Mouse (Mus musculus) CH12.LX (cell line): ENCODE data around the gene Hsd11b2. TPM values are rescaled to one million over a fixed set of nuclear protein-coding genes. Genes with fewer than 3 reads are reported as not detected.

Experiments
- DNase-seq: peaks from one replicate; pipeline ENCODE4 v3.0.0-alpha.2; 2013; ENCODE audit errors: extremely low read depth
- H3K27ac ChIP-seq: 2 replicates; pipeline ENCODE4 v1.5.1; 2012; ENCODE audit warnings: low read depth, mild to moderate bottlenecking, control low read depth, moderate library complexity; ENCODE audit not compliant: insufficient read depth
- H3K27me3 ChIP-seq: replicated peaks from 2 replicates; pipeline ENCODE3; 2012; ENCODE audit warnings: inconsistent platforms
- H3K36me3 ChIP-seq, 2 experiments: replicated peaks in 1 of 2; 2 replicates each; pipeline versions ENCODE3 to v1.6.1; 2012; ENCODE audit warnings: inconsistent platforms in 1 of 2, low read length in 1 of 2, mild to moderate bottlenecking in 1 of 2, mixed read lengths in 1 of 2, moderate library complexity in 1 of 2; ENCODE audit not compliant: control insufficient read depth in 1 of 2, insufficient read depth in 1 of 2
- H3K4me1 ChIP-seq, 2 experiments: 2 replicates each; pipeline ENCODE4 v1.6.1; 2012; ENCODE audit warnings: inconsistent platforms in 1 of 2, moderate library complexity in 1 of 2; ENCODE audit not compliant: insufficient read depth in 2 of 2, control insufficient read depth in 1 of 2
- H3K4me2 ChIP-seq: 2 replicates; pipeline ENCODE4 v1.6.1; 2012; ENCODE audit warnings: low read depth, mild to moderate bottlenecking, control low read depth; ENCODE audit not compliant: poor library complexity, insufficient read depth, severe bottlenecking
- H3K4me3 ChIP-seq, 3 experiments: fragments of 150-350 bp in 1 of 3; sonication (generic) in 1 of 3; replicated peaks in 1 of 3; 2 replicates each; pipeline versions ENCODE3 to v1.5.1; 2011 to 2012; ENCODE audit warnings: low read depth in 2 of 3, low read length in 2 of 3, mild to moderate bottlenecking in 2 of 3, moderate library complexity in 2 of 3, control low read depth in 1 of 3, improper control_type of control experiment in 1 of 3, inconsistent platforms in 1 of 3, mixed read lengths in 1 of 3; ENCODE audit not compliant: poor library complexity in 1 of 3
- H3K79me2 ChIP-seq: replicated peaks from 2 replicates; pipeline ENCODE4 v1.6.1; 2012; ENCODE audit warnings: mild to moderate bottlenecking, moderate library complexity; ENCODE audit not compliant: control insufficient read depth, poor library complexity, insufficient read depth, severe bottlenecking; ENCODE audit errors: extremely low read depth
- H3K9ac ChIP-seq: 2 replicates; pipeline ENCODE4 v1.6.1; 2012; ENCODE audit warnings: low read depth, mild to moderate bottlenecking, control low read depth, moderate library complexity; ENCODE audit not compliant: insufficient read depth
- H3K9me3 ChIP-seq: replicated peaks from 2 replicates; pipeline ENCODE3; 2012; ENCODE audit warnings: low read length, inconsistent platforms, mixed read lengths
- CTCF ChIP-seq, 2 experiments: IDR thresholded peaks in 1 of 2; conservative IDR thresholded peaks in 1 of 2; 2 replicates each; pipeline ENCODE4 v1.5.1; 2011 to 2012; ENCODE audit warnings: low read depth in 2 of 2, low read length in 2 of 2, improper control_type of control experiment in 1 of 2, inconsistent platforms in 1 of 2, mild to moderate bottlenecking in 1 of 2, moderate library complexity in 1 of 2
- E2F4 ChIP-seq: IDR thresholded peaks from 2 replicates; pipeline ENCODE4 v1.6.1; 2011; ENCODE audit warnings: low read depth, low read length, improper control_type of control experiment; ENCODE audit not compliant: insufficient replicate concordance
- EP300 ChIP-seq: IDR thresholded peaks from 2 replicates; pipeline ENCODE4 v1.6.1; 2011; ENCODE audit warnings: low read length, improper control_type of control experiment
- ETS1 ChIP-seq: conservative IDR thresholded peaks from 2 replicates; pipeline ENCODE4 v1.6.1; 2012; ENCODE audit warnings: low read depth, mild to moderate bottlenecking, inconsistent platforms, low read length, improper control_type of control experiment, moderate library complexity
- GABPA ChIP-seq: IDR thresholded peaks from 2 replicates; pipeline ENCODE4 v1.6.1; 2012; ENCODE audit warnings: low read depth, low read length, improper control_type of control experiment, inconsistent platforms; ENCODE audit not compliant: insufficient replicate concordance
- HCFC1 ChIP-seq: IDR thresholded peaks from 2 replicates; pipeline ENCODE4 v1.6.1; 2012; ENCODE audit warnings: low read depth, mild to moderate bottlenecking, inconsistent platforms, low read length, improper control_type of control experiment
- KAT2A ChIP-seq: IDR thresholded peaks from 2 replicates; pipeline ENCODE4 v1.6.1; 2012; ENCODE audit warnings: low read length, improper control_type of control experiment, inconsistent platforms; ENCODE audit not compliant: insufficient replicate concordance
- MEF2A ChIP-seq: IDR thresholded peaks from 2 replicates; pipeline ENCODE4 v1.6.1; 2014; ENCODE audit warnings: low read depth, mild to moderate bottlenecking, inconsistent platforms, low read length, improper control_type of control experiment, borderline replicate concordance
- MYC ChIP-seq: IDR thresholded peaks from 2 replicates; pipeline ENCODE4 v1.6.1; 2011; ENCODE audit warnings: low read depth, mild to moderate bottlenecking, improper control_type of control experiment, low read length
- NRF1 ChIP-seq: IDR thresholded peaks from 2 replicates; pipeline ENCODE4 v1.6.1; 2014; ENCODE audit warnings: low read depth, mild to moderate bottlenecking, inconsistent platforms, low read length, improper control_type of control experiment, moderate library complexity
- RAD21 ChIP-seq: IDR thresholded peaks from 2 replicates; pipeline ENCODE4 v1.6.1; 2011; ENCODE audit warnings: low read depth, mild to moderate bottlenecking, low read length, improper control_type of control experiment, moderate library complexity
- SIN3A ChIP-seq: IDR thresholded peaks from 2 replicates; pipeline ENCODE4 v1.6.1; 2012; ENCODE audit warnings: low read length, improper control_type of control experiment, inconsistent platforms
- TBP ChIP-seq: conservative IDR thresholded peaks from 2 replicates; pipeline ENCODE4 v1.6.1; 2011; ENCODE audit warnings: low read depth, low read length, improper control_type of control experiment
- TCF12 ChIP-seq: IDR thresholded peaks from 2 replicates; pipeline ENCODE4 v1.6.1; 2014; ENCODE audit warnings: low read depth, mild to moderate bottlenecking, inconsistent platforms, low read length, improper control_type of control experiment
- UBTF ChIP-seq: IDR thresholded peaks from 2 replicates; pipeline ENCODE4 v1.6.1; 2012; ENCODE audit warnings: low read depth, mild to moderate bottlenecking, inconsistent platforms, low read length, improper control_type of control experiment, moderate library complexity
- USF1 ChIP-seq: IDR thresholded peaks from 2 replicates; pipeline ENCODE4 v1.6.1; 2014; ENCODE audit warnings: low read depth, mild to moderate bottlenecking, inconsistent platforms, low read length, improper control_type of control experiment
- USF2 ChIP-seq: conservative IDR thresholded peaks from 2 replicates; pipeline ENCODE4 v1.6.1; 2011; ENCODE audit warnings: low read depth, low read length, improper control_type of control experiment
- ZC3H11A ChIP-seq: IDR thresholded peaks from 2 replicates; pipeline ENCODE4 v1.6.1; 2012; ENCODE audit warnings: low read depth, mild to moderate bottlenecking, inconsistent platforms, low read length, improper control_type of control experiment
- ZKSCAN1 ChIP-seq: IDR thresholded peaks from 2 replicates; pipeline ENCODE4 v1.6.1; 2012; ENCODE audit warnings: low read depth, inconsistent platforms, low read length, improper control_type of control experiment, borderline replicate concordance
- ZMIZ1 ChIP-seq: IDR thresholded peaks from 2 replicates; pipeline ENCODE4 v1.6.1; 2012; ENCODE audit warnings: low read depth, mild to moderate bottlenecking, inconsistent platforms, low read length, improper control_type of control experiment
- dilution Hi-C: fragments of 300-500 bp; cut with MboI; formaldehyde crosslinking; loops from 2 replicates; pipeline ENCODE4 v1.14.3; 2020; ENCODE audit warnings: low sequenced_read_pairs; ENCODE audit not compliant: extremely low pct_unique_long_range_greater_than_20kb, extremely low pct_ligation_motif_present
- in situ Hi-C: fragments of 300-500 bp; cut with MboI; formaldehyde crosslinking; loops from 3 replicates; pipeline ENCODE4 v1.14.3; 2019; ENCODE audit warnings: low sequenced_read_pairs, low pct_ligation_motif_present, low pct_unique_long_range_greater_than_20kb, mixed read lengths
- polyA plus RNA-seq: library from polyadenylated mRNA; unstranded; fragments of >175 nt; gene quantifications from 2 replicates; pipeline ENCODE4 v1.2.1, GENCODE M21; 2012; ENCODE audit warnings: low read depth; ENCODE audit not compliant: insufficient read length
- total RNA-seq, 2 experiments: library from RNA; depleted of rRNA; stranded (reverse); fragments of 300-350 nt in 1 of 2; fragments of >200 nt in 1 of 2; gene quantifications; 2 replicates each; pipeline ENCODE4 v1.2.3; 2012 to 2014

Gene Hsd11b2
- total and polyA plus RNA-seq, 3 experiments: not detected

GRCm38 (mm10) chr8:105475254-105475653 lies 43.3 kb upstream of the Hsd11b2 start:
- H3K27me3 ChIP-seq: no peaks in the 10 kb centered on the region
- in situ Hi-C loops (loop anchor here (10.0 kb wide), 1 partner anchor 110 kb away; no protein-coding TSS in a partner anchor), dilution Hi-C loops (no loop called here)
- TF ChIP-seq USF2 (no peak), E2F4 (no peak)
- H3K79me2 ChIP-seq: no peaks in the 10 kb centered on the region
- peaks cover 0 to 27% of the 10 kb centered on the region in 2 experiments for H3K36me3 ChIP-seq
- H3K27ac ChIP-seq: no peak overlapping the region
- H3K9ac ChIP-seq: no peak overlapping the region
- no peak for DNase-seq
- H3K9me3 ChIP-seq: no peaks in the 10 kb centered on the region
- no peak overlapping the region for H3K4me2 ChIP-seq
- no peak overlapping the region for H3K4me3 ChIP-seq
- H3K4me1 ChIP-seq: no peaks in the 10 kb centered on the region

- H3K4me2 ChIP-seq: no peak overlapping the region
- H3K27ac ChIP-seq: no peak overlapping the region
- peaks cover 0 to 27% of the 10 kb centered on the region in 2 experiments for H3K36me3 ChIP-seq
- no peak for TF ChIP-seq ZMIZ1
- H3K4me3 ChIP-seq: no peak overlapping the region
- dilution Hi-C loops: no loop called here
- H3K27me3 ChIP-seq: no peaks in the 10 kb centered on the region
- in situ Hi-C loops: loop anchor here (10.0 kb wide), 1 partner anchor 111 kb away; no protein-coding TSS in a partner anchor
- no peak for DNase-seq
- no peaks in the 10 kb centered on the region for H3K4me1 ChIP-seq
- no peaks in the 10 kb centered on the region for H3K9me3 ChIP-seq
- no peaks in the 10 kb centered on the region for H3K79me2 ChIP-seq
- no peak overlapping the region for H3K9ac ChIP-seq
Measured at GRCm38 (mm10) chr8:105475742-105476141, 42.8 kb upstream of the Hsd11b2 start.

DNA sequence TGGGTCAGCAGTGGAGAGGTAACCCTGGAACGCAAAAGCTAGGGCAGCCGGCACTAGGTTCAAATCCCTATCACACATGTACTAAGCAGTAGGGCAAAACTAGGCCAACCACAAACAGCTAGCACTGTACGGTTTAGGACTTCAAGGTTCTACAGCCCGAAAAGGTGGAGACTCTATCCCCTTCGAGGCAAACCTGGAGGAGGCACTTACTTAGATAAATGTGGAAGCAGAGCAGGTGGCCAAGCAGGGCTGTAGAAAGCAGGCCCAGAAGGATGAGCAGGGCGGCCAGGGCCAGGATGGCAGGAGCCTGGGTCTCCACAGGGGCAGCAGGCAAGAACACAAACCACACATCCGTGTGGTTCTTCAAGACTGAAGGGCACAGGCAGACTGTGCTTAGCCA lies 42.4 kb upstream of the Hsd11b2 start:
- H3K79me2 ChIP-seq: no peaks in the 10 kb centered on the region
- dilution Hi-C loops: no loop called here
- no peaks in the 10 kb centered on the region for H3K27me3 ChIP-seq
- no peak overlapping the region for H3K4me2 ChIP-seq
- TF ChIP-seq SIN3A (no peak), CTCF (conservative IDR thresholded peaks at IDR 0.05 in 1 of 2, IDR thresholded peaks at IDR 0.05 in 1 of 2; ENCODE audit: low read depth in 2 of 2, low read length in 2 of 2) (no peak), MEF2A (no peak), TCF12 (no peak), E2F4 (no peak), USF1 (no peak), UBTF (no peak), ZC3H11A (no peak), RAD21 (no peak), KAT2A (no peak), TBP (no peak), ZKSCAN1 (no peak), HCFC1 (no peak), MYC (no peak), EP300 (no peak), ETS1 (no peak), NRF1 (no peak), GABPA (no peak)
- DNase-seq: no peak
- in situ Hi-C loops: loop anchor here (10.0 kb wide), 1 partner anchor 111 kb away; no protein-coding TSS in a partner anchor
- no peak overlapping the region for H3K27ac ChIP-seq
- H3K9ac ChIP-seq: no peak overlapping the region
- peaks cover 0 to 27% of the 10 kb centered on the region in 2 experiments for H3K36me3 ChIP-seq
- H3K9me3 ChIP-seq: no peaks in the 10 kb centered on the region
- no peak overlapping the region for H3K4me3 ChIP-seq
- H3K4me1 ChIP-seq: no peaks in the 10 kb centered on the region
